Mouse (Mus musculus) heart, postnatal 0 days (tissue): ENCODE data around the gene Fbxw25. TPM values are rescaled to one million over a fixed set of nuclear protein-coding genes. Genes with fewer than 3 reads are reported as not detected.

Source experiments
- ATAC-seq: fragments of 200-750 bp; cut with Nextera tagmentation; 2 replicates; pipeline ENCODE4 v1.8.0; 2017; ENCODE audit warnings: low read depth, moderate number of reproducible peaks, moderate library complexity; ENCODE audit not compliant: insufficient read depth
- DNase-seq: peaks from one replicate; pipeline ENCODE4 v3.0.0-alpha.2; 2016; ENCODE audit warnings: low spot score
- H3K27ac ChIP-seq: fragments of 300-500 bp; sonication (generic); 2 replicates; pipeline ENCODE4 v1.5.1; 2014; ENCODE audit warnings: low read depth, mild to moderate bottlenecking
- H3K27me3 ChIP-seq: fragments of 300-500 bp; sonication (generic); 2 replicates; pipeline ENCODE4 v1.6.1; 2014; ENCODE audit warnings: low read length, mixed read lengths; ENCODE audit not compliant: control insufficient read depth, insufficient read depth
- H3K36me3 ChIP-seq: fragments of 300-500 bp; sonication (generic); replicated peaks from 2 replicates; pipeline ENCODE4 v1.6.1; 2014; ENCODE audit warnings: low read length, mixed read lengths; ENCODE audit not compliant: control insufficient read depth, insufficient read depth
- H3K4me1 ChIP-seq: fragments of 300-500 bp; sonication (generic); 2 replicates; pipeline ENCODE4 v1.6.1; 2014; ENCODE audit warnings: antibody characterized with exemption; ENCODE audit not compliant: control insufficient read depth, insufficient read depth
- H3K4me2 ChIP-seq: fragments of 300-500 bp; sonication (generic); 2 replicates; pipeline ENCODE4 v1.6.1; 2014; ENCODE audit warnings: low read depth, mild to moderate bottlenecking, low read length, moderate library complexity
- H3K4me3 ChIP-seq: fragments of 300-500 bp; sonication (generic); 2 replicates; pipeline ENCODE4 v1.5.1; 2014; ENCODE audit warnings: low read depth, low read length
- H3K9ac ChIP-seq: fragments of 300-500 bp; sonication (generic); replicated peaks from 2 replicates; pipeline ENCODE4 v1.6.1; 2014; ENCODE audit warnings: low read depth, low read length, mixed read lengths
- H3K9me3 ChIP-seq: fragments of 300-500 bp; sonication (generic); replicated peaks from 2 replicates; pipeline ENCODE4 v1.6.1; 2016; ENCODE audit warnings: low read length; ENCODE audit not compliant: control insufficient read depth
- CTCF ChIP-seq: IDR thresholded peaks from 2 replicates; pipeline ENCODE4 v1.5.1; 2016; ENCODE audit warnings: antibody characterized with exemption, control low read depth, low read depth
- EP300 ChIP-seq: IDR thresholded peaks from 2 replicates; pipeline ENCODE4 v1.6.1; 2016; ENCODE audit warnings: antibody characterized with exemption, low read depth
- polyA plus RNA-seq: library from polyadenylated mRNA; unstranded; fragments of >200 nt; fragmentation: Nextera tagmentation; extraction: Ambion mirVana; gene quantifications from 2 replicates; pipeline ENCODE4 v1.2.1, GENCODE M21; 2015
- total RNA-seq: library from RNA; depleted of rRNA; stranded (reverse); fragments of >200 nt; gene quantifications from 2 replicates; pipeline ENCODE4 v1.2.3, GENCODE M21; 2014; ENCODE audit warnings: low replicate concordance; rRNA removed

The Fbxw25 gene
- total and polyA plus RNA-seq, 2 experiments from 2014 or later = not detected

DNA sequence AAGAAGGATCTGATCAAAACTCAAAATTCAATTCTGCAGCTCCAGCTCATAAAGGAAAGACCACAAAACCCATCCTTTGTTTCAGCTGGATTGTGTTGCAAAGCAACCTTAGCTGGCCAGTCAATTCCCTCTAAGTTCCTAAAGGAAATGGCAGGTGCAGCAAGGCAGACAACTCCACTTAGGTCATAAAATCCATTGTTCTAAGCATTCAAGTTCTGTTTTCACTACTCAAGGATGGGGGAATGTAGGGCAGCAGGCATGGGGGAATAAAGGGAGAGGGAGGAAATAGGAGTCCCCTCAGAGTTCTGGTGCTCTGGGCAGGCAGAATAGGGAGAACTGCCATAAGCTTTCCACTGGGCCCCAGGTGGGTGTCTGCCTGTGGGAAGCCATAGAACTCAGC, 67.2 kb downstream of the Fbxw25 start:
- Histone ChIP-seq H3K4me1 (no peaks in the 10 kb centered on the region), H3K27ac (no peak overlapping the region), H3K4me3 (no peak overlapping the region), H3K36me3 (no peaks in the 10 kb centered on the region), H3K9me3 (no peaks in the 10 kb centered on the region), H3K9ac (no peak overlapping the region), H3K4me2 (no peak overlapping the region), H3K27me3 (no peaks in the 10 kb centered on the region)
- TF ChIP-seq CTCF (no peak), EP300 (no peak)
- no peak for ATAC-seq
- DNase-seq = no peak

Other genes starting within 250 kb of the Fbxw25 start
- not detected in 2 replicates for gene Fbxw16, start 215.5 kb downstream of the Fbxw25 start, total RNA-seq
- not detected in 2 replicates for gene Fbxw16, start 215.5 kb downstream of the Fbxw25 start, polyA plus RNA-seq
- not detected in 2 replicates for gene Fbxw19, start 168.8 kb downstream of the Fbxw25 start, total RNA-seq
- not detected in 2 replicates for gene Fbxw19, start 168.8 kb downstream of the Fbxw25 start, polyA plus RNA-seq
- gene Fbxw15, start 96.4 kb downstream of the Fbxw25 start, total RNA-seq = not detected in 2 replicates
- not detected in 2 replicates for gene Fbxw15, start 96.4 kb downstream of the Fbxw25 start, polyA plus RNA-seq
- gene Fbxw24, start 38.6 kb downstream of the Fbxw25 start, total RNA-seq = not detected in 2 replicates
- gene Fbxw24, start 38.6 kb downstream of the Fbxw25 start, polyA plus RNA-seq = not detected in 2 replicates
- not detected in 2 replicates for gene Fbxw18, start 38.0 kb upstream of the Fbxw25 start, total RNA-seq
- gene Fbxw18, start 38.0 kb upstream of the Fbxw25 start, polyA plus RNA-seq = not detected in 2 replicates
- not detected in 2 replicates for gene Fbxw26, start 81.4 kb upstream of the Fbxw25 start, total RNA-seq
- not detected in 2 replicates for gene Fbxw26, start 81.4 kb upstream of the Fbxw25 start, polyA plus RNA-seq
- gene Fbxw27, start 126.0 kb upstream of the Fbxw25 start, total RNA-seq = not detected in 2 replicates
- gene Fbxw27, start 126.0 kb upstream of the Fbxw25 start, polyA plus RNA-seq = not detected in 2 replicates
- gene Spink8, start 147.6 kb upstream of the Fbxw25 start, total RNA-seq = not detected in 2 replicates
- gene Spink8, start 147.6 kb upstream of the Fbxw25 start, polyA plus RNA-seq = not detected in 2 replicates
- gene Nme6, start 168.1 kb upstream of the Fbxw25 start, total RNA-seq = 30.4 and 37.3 TPM in 2 replicates
- 42.2 and 48.2 TPM in 2 replicates for gene Nme6, start 168.1 kb upstream of the Fbxw25 start, polyA plus RNA-seq
- 8.4 TPM in 1 of 2 replicates, not detected in the other for gene Camp, start 185.0 kb upstream of the Fbxw25 start, total RNA-seq
- 0.89 and 1.2 TPM in 2 replicates for gene Camp, start 185.0 kb upstream of the Fbxw25 start, polyA plus RNA-seq
- 7.7 and 14.3 TPM in 2 replicates for gene Cdc25a, start 210.9 kb upstream of the Fbxw25 start, total RNA-seq
- 7.0 TPM in 2 replicates for gene Cdc25a, start 210.9 kb upstream of the Fbxw25 start, polyA plus RNA-seq